Mouse (Mus musculus) fibroblast of lung, adult 2 months (primary cell): ENCODE measurements around the gene Mmp13.
"Not testable (repeated sequence)": the region's sequence is repeated elsewhere in the genome, so short reads cannot be mapped to it uniquely, and the experiment has no call there.

Source experiments
- DNase-seq: peaks from one replicate; pipeline ENCODE4 v3.0.0-alpha.2; 2011; ENCODE audit warnings: low read depth

The Mmp13 gene

DNA sequence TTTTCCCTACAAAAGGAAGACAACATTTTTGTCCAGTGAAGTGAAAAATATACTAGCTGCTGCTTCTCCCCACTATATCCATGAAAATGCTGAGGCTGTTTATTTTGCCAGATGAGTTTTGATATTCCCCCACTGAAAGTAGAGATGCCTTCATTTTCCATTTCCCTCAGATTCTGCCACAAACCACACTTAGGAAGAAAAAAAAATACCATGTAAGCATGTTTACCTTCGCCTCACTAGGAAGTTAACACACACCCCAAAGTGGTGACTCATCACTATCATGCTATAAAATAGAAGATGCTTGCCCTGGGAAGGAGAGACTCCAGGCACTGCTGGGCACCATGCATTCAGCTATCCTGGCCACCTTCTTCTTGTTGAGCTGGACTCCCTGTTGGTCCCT is at the start of gene Mmp13:
Gene Mmp13 (plus strand): TSS at position 301 of the 400 bp plus-strand sequence.
- no peak for DNase-seq

- DNase-seq, result no peak
These were observed 33.7 kb upstream of the Mmp13 start for GRCm38 (mm10) chr9:7238619-7239018.

DNA sequence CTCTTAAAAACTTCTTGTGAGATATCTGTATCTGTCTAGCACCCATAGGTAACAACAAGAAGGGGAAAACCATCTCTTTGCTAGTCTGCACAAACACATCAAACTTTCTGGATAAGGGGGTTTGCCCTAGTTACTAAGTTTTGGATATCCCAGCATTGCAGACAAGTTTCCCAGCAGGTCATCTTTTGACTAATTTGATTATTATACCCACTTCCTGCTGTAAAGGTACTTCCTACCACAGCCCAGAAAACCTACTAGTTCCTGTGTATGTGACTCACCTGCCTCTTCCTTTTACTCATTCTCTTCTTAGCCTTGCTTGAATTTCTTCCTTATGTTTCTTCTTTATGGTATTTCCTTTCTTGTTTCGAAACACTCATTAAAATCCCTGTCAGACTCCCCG is 32.3 kb upstream of the Mmp13 start:
- DNase-seq, result no peak

DNA sequence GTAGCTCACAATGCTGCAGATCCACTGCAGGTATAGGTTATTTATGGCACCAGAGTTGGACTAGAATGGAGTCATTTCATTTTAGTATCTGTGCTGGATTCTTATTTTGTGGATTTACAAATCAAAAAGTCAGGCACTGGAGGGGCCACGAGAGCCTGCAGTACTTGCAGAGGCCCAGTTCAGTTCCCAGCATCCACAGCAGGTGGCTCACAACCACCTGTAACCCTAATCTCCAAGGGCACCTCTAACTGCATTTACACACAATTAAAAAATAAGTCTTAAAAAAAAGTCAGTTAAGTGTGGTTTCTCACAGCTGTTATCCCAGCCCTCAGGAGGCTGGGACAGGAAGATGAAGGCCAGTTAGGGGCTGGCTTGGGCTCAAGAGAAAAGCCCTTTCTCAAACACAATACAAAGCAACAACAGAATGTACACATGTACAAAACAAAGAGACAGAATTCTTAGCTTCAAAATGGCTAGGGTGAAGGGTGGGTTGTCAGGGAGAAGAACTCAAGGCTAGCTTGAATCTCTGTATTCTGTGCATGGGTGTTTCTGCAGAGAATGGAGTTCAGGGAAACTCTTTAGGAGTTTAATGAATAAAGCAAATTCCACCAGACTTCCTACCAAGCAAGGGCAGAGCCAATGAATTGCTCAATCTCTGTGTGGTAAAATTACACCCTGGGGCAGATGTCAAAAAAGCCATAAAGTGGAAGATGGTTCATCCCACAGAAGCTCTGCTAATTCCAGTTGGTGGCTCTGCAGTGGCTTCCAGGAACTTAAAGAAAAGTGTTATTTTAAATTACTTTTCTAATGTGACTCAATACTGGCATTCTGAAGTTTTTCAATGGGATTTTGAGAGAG is 19.3 kb upstream of the Mmp13 start:
- DNase-seq, result no peak

- DNase-seq, result peak; percentile 35
These were observed 10.6 kb upstream of the Mmp13 start for GRCm38 (mm10) chr9:7261667-7262066.

- no peak for DNase-seq
These were observed 2.2 kb upstream of the Mmp13 start for GRCm38 (mm10) chr9:7270071-7270470.

DNA sequence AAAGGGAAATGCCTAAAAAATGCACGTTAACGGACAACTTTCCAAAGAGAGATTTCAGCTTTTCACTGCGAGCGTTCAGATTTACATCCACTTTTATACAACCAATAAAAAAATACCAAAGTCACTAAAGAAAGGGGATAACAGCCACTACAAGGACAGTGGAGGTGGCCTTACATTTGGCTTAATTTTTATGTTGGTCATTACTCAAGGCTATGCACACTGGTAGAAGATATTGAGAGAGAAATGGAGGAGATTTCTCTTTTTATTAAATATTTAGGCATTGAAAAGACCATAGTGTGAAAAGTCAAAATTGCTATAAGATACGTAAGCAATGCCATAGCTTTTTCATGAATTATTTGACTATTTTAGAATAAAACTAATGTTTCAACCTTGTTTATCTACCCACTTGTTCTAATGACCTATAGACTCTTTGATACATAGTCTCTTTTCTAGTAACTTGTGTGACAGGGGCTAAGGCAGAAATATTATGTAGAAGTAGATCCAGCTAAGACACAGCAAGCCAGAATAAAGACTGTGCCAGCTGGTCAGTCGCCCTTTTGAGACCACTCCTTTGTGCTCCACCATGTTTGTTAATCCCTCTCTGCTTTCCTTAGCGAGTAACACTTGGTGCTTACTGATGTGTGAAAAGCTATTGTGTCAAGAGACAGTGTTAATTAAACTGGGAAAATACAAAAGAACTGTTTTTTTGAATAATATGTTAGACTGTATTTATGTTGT is 10.4 kb downstream of the Mmp13 start:
- no peak for DNase-seq

- not testable (repeated sequence) for DNase-seq
These were observed 11.0 kb downstream of the Mmp13 start for GRCm38 (mm10) chr9:7283303-7283684.

- no peak for DNase-seq
These were observed 17.2 kb downstream of the Mmp13 start for GRCm38 (mm10) chr9:7289501-7289900.

- DNase-seq, result no peak
These were observed 17.6 kb downstream of the Mmp13 start for GRCm38 (mm10) chr9:7289901-7290300.

- no peak for DNase-seq
These were observed 19.8 kb downstream of the Mmp13 start for GRCm38 (mm10) chr9:7292132-7292531.

DNA sequence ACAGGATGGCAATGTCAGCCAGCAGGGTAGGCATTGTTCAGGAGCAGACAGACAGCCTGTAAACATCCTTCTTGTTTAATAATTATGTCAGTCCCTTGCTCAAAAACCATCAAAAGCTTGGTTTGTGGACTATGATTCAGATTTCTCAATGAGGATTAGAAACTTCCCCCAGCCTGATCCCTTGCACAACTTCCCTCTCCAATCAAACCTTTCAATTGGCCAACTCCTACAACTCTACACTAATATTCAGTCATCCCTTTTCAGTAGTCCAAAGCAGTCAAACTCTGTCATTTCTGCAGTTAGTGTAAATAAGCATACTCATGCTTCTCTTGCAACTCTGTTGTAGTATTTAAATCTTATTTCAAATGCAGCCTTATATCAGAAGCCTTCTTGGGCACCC is 59.5 kb downstream of the Mmp13 start:
- DNase-seq, result peak; percentile 4
